Comparison of ENCODE assay signal across 9 mouse cellular contexts in genomic region chr13:42575725-42576426, GRCm38 (mm10).
DNase-seq lines count a peak whose midpoint lies in the region; ATAC-seq lines count a peak whose summit lies in the region.
"Had no signal": no experiment of that assay in that cellular context is flagged by ENCODE, and none has a peak within 500 bp of the region (broad histone marks: within the 10 kb centered on the region; RNA-seq: fewer than 3 reads in every experiment).

No protein-coding gene starts in this region.

- no peaks in the 10 kb centered on the region for H3K27me3 ChIP-seq in kidney, embryonic 14.5 days (ENCODE audit: control insufficient read depth, insufficient read depth, low read length)
- no peaks in the 10 kb centered on the region for H3K27me3 ChIP-seq in forebrain, embryonic 15.5 days
- no peaks in the 10 kb centered on the region for H3K27me3 ChIP-seq in hindbrain, embryonic 14.5 days (ENCODE audit: control insufficient read depth, insufficient read depth, low read length)
- H3K27me3 ChIP-seq: stomach, embryonic 15.5 days had no signal

- no peak overlapping the region for H3K27ac ChIP-seq in kidney, embryonic 14.5 days (ENCODE audit: low read depth, low read length)
- H3K27ac ChIP-seq in forebrain, embryonic 15.5 days (replicated peaks): no peak overlapping the region
- H3K27ac ChIP-seq in hindbrain, embryonic 14.5 days: no peak overlapping the region
- H3K27ac ChIP-seq: stomach, embryonic 15.5 days had no signal

- no peak overlapping the region for H3K4me3 ChIP-seq in kidney, embryonic 14.5 days (ENCODE audit: low read length)
- H3K4me3 ChIP-seq in forebrain, embryonic 15.5 days: no peak overlapping the region
- H3K4me3 ChIP-seq in hindbrain, embryonic 14.5 days (replicated peaks; ENCODE audit: low read length): no peak overlapping the region
- H3K4me3 ChIP-seq: stomach, embryonic 15.5 days had no signal

- H3K4me2 ChIP-seq in kidney, embryonic 14.5 days (replicated peaks; ENCODE audit: low read depth, low read length): no peak overlapping the region
- H3K4me2 ChIP-seq in forebrain, embryonic 15.5 days (replicated peaks): no peak overlapping the region
- no peak overlapping the region for H3K4me2 ChIP-seq in hindbrain, embryonic 14.5 days (replicated peaks)
- H3K4me2 ChIP-seq: stomach, embryonic 15.5 days had no signal

- no peaks in the 10 kb centered on the region for H3K4me1 ChIP-seq in kidney, embryonic 14.5 days (ENCODE audit: control insufficient read depth, insufficient read depth, low read length)
- no peaks in the 10 kb centered on the region for H3K4me1 ChIP-seq in forebrain, embryonic 15.5 days
- no peaks in the 10 kb centered on the region for H3K4me1 ChIP-seq in hindbrain, embryonic 14.5 days (replicated peaks; ENCODE audit: control insufficient read depth, insufficient read depth, low read length)
- H3K4me1 ChIP-seq: stomach, embryonic 15.5 days had no signal

- no peaks in the 10 kb centered on the region for H3K36me3 ChIP-seq in kidney, embryonic 14.5 days (ENCODE audit: control insufficient read depth, insufficient read depth, low read length)
- no peaks in the 10 kb centered on the region for H3K36me3 ChIP-seq in forebrain, embryonic 15.5 days
- H3K36me3 ChIP-seq in hindbrain, embryonic 14.5 days (replicated peaks; ENCODE audit: control insufficient read depth, insufficient read depth): no peaks in the 10 kb centered on the region
- H3K36me3 ChIP-seq: stomach, embryonic 15.5 days had no signal

- DNase-seq in kidney, adult 18-20 months: peak; percentile 84
- DNase-seq in c-Kit-positive CD71-positive TER-119-positive erythroid progenitor cells, embryonic 14.5 days (ENCODE audit: low spot score): peak; percentile 28
- DNase-seq in hindbrain, embryonic 14.5 days (ENCODE audit: low spot score): peak; percentile 91
- DNase-seq in left cerebral cortex, adult 8-10 months (ENCODE audit: low spot score in 2 of 2): peak; percentile 66 to 75
- DNase-seq in natural killer cell, adult 2 months (ENCODE audit: low spot score in 2 of 2): peak; percentile 2 to 9
- peak; percentile 87 for DNase-seq in testis, postnatal 10 days (ENCODE audit: low spot score)

- no peak for ATAC-seq in kidney, embryonic 14.5 days (ENCODE audit: low FRiP score, low TSS enrichment)
- peak; percentile 55 for ATAC-seq in forebrain, embryonic 15.5 days (replicated peaks)
- ATAC-seq in hindbrain, embryonic 14.5 days (ENCODE audit: low FRiP score): no peak; the same call in 1 of the 2 replicates

- H3K9ac ChIP-seq in kidney, embryonic 14.5 days (ENCODE audit: low read depth, low read length): no peak overlapping the region
- no peak overlapping the region for H3K9ac ChIP-seq in forebrain, embryonic 15.5 days (replicated peaks)
- no peak overlapping the region for H3K9ac ChIP-seq in hindbrain, embryonic 14.5 days
- H3K9ac ChIP-seq: stomach, embryonic 15.5 days had no signal

- H3K9me3 ChIP-seq in kidney, embryonic 14.5 days (ENCODE audit: control insufficient read depth, low read length): no peaks in the 10 kb centered on the region
- no peaks in the 10 kb centered on the region for H3K9me3 ChIP-seq in forebrain, embryonic 15.5 days
- no peaks in the 10 kb centered on the region for H3K9me3 ChIP-seq in hindbrain, embryonic 14.5 days (ENCODE audit: control insufficient read depth, low read length)
- H3K9me3 ChIP-seq: stomach, embryonic 15.5 days had no signal

- 22% methylated on average over 16 of the region's 16 CpGs for WGBS in kidney, embryonic 14.5 days
- WGBS in forebrain, embryonic 15.5 days: 40% methylated on average over 16 of the region's 16 CpGs
- WGBS in hindbrain, embryonic 14.5 days: 40% methylated on average over 16 of the region's 16 CpGs

Comparison
In these comparisons a context has a peak if more than half of its experiments do, and no peak if none do; other contexts are left out.
1. DNase-seq: peak in every context shown above with its lines; median percentile 91 in hindbrain, embryonic 14.5 days; 87 in testis, postnatal 10 days; 84 in kidney, adult 18-20 months; 70 in left cerebral cortex, adult 8-10 months; 28 in c-Kit-positive CD71-positive TER-119-positive erythroid progenitor cells, embryonic 14.5 days; 6 in natural killer cell, adult 2 months.